In genomic region chr1:133045861-133046440, GRCm38 (mm10) we compare ENCODE assay signal across 8 mouse cellular contexts. TPM values are rescaled to one million over a fixed set of nuclear protein-coding genes. Genes with fewer than 3 reads are reported as not detected.
DNase-seq lines count a peak whose midpoint lies in the region; ATAC-seq lines count a peak whose summit lies in the region.

No protein-coding gene starts in this region.

- H3K4me1 ChIP-seq in hindbrain, embryonic 16.5 days (ENCODE audit: control insufficient read depth, insufficient read depth, low read depth, low read length): peaks cover 29% of the 10 kb centered on the region
- H3K4me1 ChIP-seq in megakaryocyte, embryonic 14.5 days: peaks cover 53% of the 10 kb centered on the region

- DNase-seq in ZHBTc4 (ENCODE audit: low read depth, low spot score): peak; percentile 87
- peak; percentile 55 to 72 for DNase-seq in gastrocnemius, adult 8-10 months (ENCODE audit: low spot score in 2 of 2)
- peak; percentile 56 to 86 for DNase-seq in left cerebral cortex, postnatal 10 days (ENCODE audit: extremely low spot score in 1 of 2, low spot score in 2 of 2)
- peak; percentile 62 to 63 for DNase-seq in right cerebral cortex, adult 2 months (ENCODE audit: low spot score in 2 of 2)
- DNase-seq in urinary bladder, postnatal 14 days (ENCODE audit: low spot score): peak; percentile 80

- ATAC-seq in common myeloid progenitor, adult 5-6 weeks (replicated peaks; ENCODE audit: low read depth, poor library complexity, severe bottlenecking): peak; percentile 65
- peak; percentile 92 for ATAC-seq in hindbrain, embryonic 16.5 days

- peak overlapping the region; percentile 90 for H3K4me3 ChIP-seq in hindbrain, embryonic 16.5 days (ENCODE audit: low read length)
- peak overlapping the region; percentile 95 for H3K4me3 ChIP-seq in megakaryocyte, embryonic 14.5 days (replicated peaks)

- no peaks in the 10 kb centered on the region for H3K27me3 ChIP-seq in hindbrain, embryonic 16.5 days (replicated peaks; ENCODE audit: control insufficient read depth, insufficient read depth, low read length)
- H3K27me3 ChIP-seq in megakaryocyte, embryonic 14.5 days (replicated peaks): peaks cover 62% of the 10 kb centered on the region

- peak overlapping the region; percentile 99 for H3K9ac ChIP-seq in hindbrain, embryonic 16.5 days (ENCODE audit: low read depth, low read length)

- H3K36me3 ChIP-seq in hindbrain, embryonic 16.5 days (ENCODE audit: control insufficient read depth, insufficient read depth, low read length): no peaks in the 10 kb centered on the region
- H3K36me3 ChIP-seq in megakaryocyte, embryonic 14.5 days (replicated peaks; ENCODE audit: low read length): no peaks in the 10 kb centered on the region

- under 1% methylated on average over 62 of the region's 71 CpGs for WGBS in hindbrain, embryonic 16.5 days

- H3K4me2 ChIP-seq in hindbrain, embryonic 16.5 days (ENCODE audit: low read length): peak overlapping the region; percentile 75

- H3K9me3 ChIP-seq in hindbrain, embryonic 16.5 days (ENCODE audit: control insufficient read depth, low read length): no peaks in the 10 kb centered on the region
- H3K9me3 ChIP-seq in megakaryocyte, embryonic 14.5 days: no peaks in the 10 kb centered on the region

- peak overlapping the region; percentile 94 for H3K27ac ChIP-seq in hindbrain, embryonic 16.5 days (ENCODE audit: low read depth, low read length)

- intact Hi-C loops in left cerebral cortex, postnatal 10 days (cut with DNase I): loop anchor here (5.0 kb wide), 1 partner anchor 41 kb away; no protein-coding TSS in a partner anchor

RNA-seq across cellular contexts. Expression of gene Pik3c2b, which starts 0.5 kb away (rescaled TPM):
- total RNA-seq in common myeloid progenitor, adult 5-6 weeks (2017): 1.5 and 2.6 TPM in 2 replicates
- total RNA-seq in gastrocnemius, adult 8-10 months (2022): 10 to 100 TPM in 3 of 4 experiments, 1 to 10 TPM in 1; 9.2 to 12.8 (median 11.0) TPM
- 10.3 and 11.4 TPM in 2 replicates for polyA plus RNA-seq in hindbrain, embryonic 16.5 days (2015; fragmentation: Nextera tagmentation; extraction: Ambion mirVana)
- 10 to 100 TPM; 27.3 to 28.6 TPM for total RNA-seq in left cerebral cortex, postnatal 10 days (2021)
- 0.56 and 0.73 TPM in 2 replicates for polyA plus RNA-seq in megakaryocyte, embryonic 14.5 days (2012; ENCODE audit: insufficient read depth, low replicate concordance)

RNA-seq across cellular contexts. Expression of gene Mdm4, which starts 15.6 kb away (rescaled TPM):
- 104 and 113 TPM in 2 replicates for total RNA-seq in common myeloid progenitor, adult 5-6 weeks (2017)
- 10 to 100 TPM; 18.7 to 25.6 (median 21.5) TPM for total RNA-seq in gastrocnemius, adult 8-10 months (2022)
- 30.2 and 30.3 TPM in 2 replicates for polyA plus RNA-seq in hindbrain, embryonic 16.5 days (2015; fragmentation: Nextera tagmentation; extraction: Ambion mirVana)
- 10 to 100 TPM; 78.7 to 82.2 TPM for total RNA-seq in left cerebral cortex, postnatal 10 days (2021)
- 7.3 TPM in 1 of 2 replicates, not detected in the other for polyA plus RNA-seq in megakaryocyte, embryonic 14.5 days (2012; ENCODE audit: insufficient read depth, low replicate concordance)

Comparison
In these comparisons a context has a peak if more than half of its experiments do, and no peak if none do; other contexts are left out.
1. Peak in every context shown above with its lines: DNase-seq, ATAC-seq, H3K4me3 ChIP-seq and H3K27ac ChIP-seq.